Mouse (Mus musculus) heart, embryonic 10.5 days (tissue): ENCODE measurements around the gene Akap2. TPM values are rescaled to one million over a fixed set of nuclear protein-coding genes. Genes with fewer than 3 reads are reported as not detected.
A peak's percentile ranks its signal among the peaks of the same experiment; 100 is the strongest.

Experiments used
- DNase-seq: peaks from one replicate; pipeline ENCODE4 v3.0.0-alpha.2; 2017; ENCODE audit warnings: low spot score
- H3K27ac ChIP-seq: fragments of 300-500 bp; sonication (generic); 2 replicates; pipeline ENCODE4 v1.5.1; 2016; ENCODE audit warnings: mild to moderate bottlenecking
- H3K27me3 ChIP-seq: fragments of 300-500 bp; sonication (generic); 2 replicates; pipeline ENCODE4 v1.6.1; 2016; ENCODE audit warnings: mild to moderate bottlenecking; ENCODE audit not compliant: poor library complexity, insufficient read depth, severe bottlenecking
- H3K36me3 ChIP-seq: fragments of 300-500 bp; sonication (generic); 2 replicates; pipeline ENCODE4 v1.6.1; 2016; ENCODE audit warnings: mild to moderate bottlenecking, moderate library complexity
- H3K4me1 ChIP-seq: fragments of 300-500 bp; sonication (generic); 2 replicates; pipeline ENCODE4 v1.6.1; 2016; ENCODE audit warnings: mild to moderate bottlenecking
- H3K4me3 ChIP-seq: fragments of 300-500 bp; sonication (generic); 2 replicates; pipeline ENCODE4 v1.5.1; 2016; ENCODE audit warnings: mild to moderate bottlenecking, moderate library complexity
- H3K9me3 ChIP-seq: fragments of 300-500 bp; sonication (generic); 2 replicates; pipeline ENCODE4 v1.6.1; 2016; ENCODE audit warnings: mild to moderate bottlenecking, moderate library complexity
- WGBS: fragments of 180-500 bp; shearing (Covaris S2); methylation state at CpG from one replicate; pipeline ENCODE4 v1.1.7; 2016; 5-methylcytosine and 5-hydroxymethylcytosine counted together
- polyA plus RNA-seq: library from polyadenylated mRNA; unstranded; fragments of >200 nt; fragmentation: Nextera tagmentation; extraction: Ambion mirVana; gene quantifications from 2 replicates; pipeline ENCODE4 v1.2.1, GENCODE M21; 2016

The Akap2 gene
- polyA plus RNA-seq, 1 experiment from 2014 or later = 30.1 TPM

DNA sequence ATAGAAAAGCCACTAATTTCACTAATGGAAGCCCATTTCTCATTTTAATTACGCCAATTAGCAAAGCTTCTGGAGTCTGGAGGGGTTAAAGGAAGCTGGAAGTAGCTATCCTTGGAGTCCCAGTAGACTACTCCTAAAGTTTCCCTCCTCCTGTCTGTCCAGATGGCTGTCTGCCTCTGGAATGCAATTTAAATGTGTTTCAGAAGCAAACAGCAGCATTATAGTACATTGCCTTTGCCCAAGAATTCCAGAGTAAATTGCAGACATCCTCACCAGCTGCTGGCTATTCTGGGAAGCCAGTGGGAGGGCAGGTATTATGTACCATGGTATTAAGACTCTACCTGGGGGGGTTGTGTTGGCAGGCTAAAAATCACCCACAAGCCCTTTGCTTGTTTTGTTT is 134.3 kb downstream of the Akap2 start:
- peaks cover 46% of the 10 kb centered on the region for H3K36me3 ChIP-seq

DNA sequence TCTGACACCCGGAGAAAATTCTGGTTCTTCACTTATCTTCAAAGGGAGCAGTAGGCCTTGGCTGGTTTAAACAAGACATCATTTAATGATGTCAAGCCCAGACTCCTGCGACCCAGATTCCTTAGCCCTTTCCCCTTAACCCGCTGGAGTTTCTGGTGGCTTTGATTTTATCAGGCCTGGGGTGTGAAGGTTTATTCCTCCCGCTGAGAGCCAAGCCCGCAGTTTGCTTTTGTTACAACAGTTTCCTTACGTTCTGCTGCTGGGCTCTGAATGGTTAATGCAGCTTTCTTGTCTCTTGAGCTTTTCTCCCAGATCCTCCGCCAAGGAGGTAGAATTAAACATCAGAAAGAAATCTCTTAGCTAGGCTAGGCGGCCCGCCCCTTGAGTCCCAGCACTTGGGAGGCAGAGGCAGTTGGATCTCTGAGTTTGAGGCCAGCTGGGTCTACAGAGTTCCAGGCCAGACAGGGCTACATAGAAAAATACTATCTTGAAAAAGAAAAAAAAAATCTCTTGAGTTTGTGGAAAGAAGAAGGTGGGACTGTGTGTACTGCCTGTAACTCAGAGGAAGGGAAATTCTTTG is 135.1 kb downstream of the Akap2 start:
- Histone ChIP-seq H3K9me3 (no peaks in the 10 kb centered on the region), H3K27me3 (no peaks in the 10 kb centered on the region), H3K4me1 (peaks cover 44% of the 10 kb centered on the region), H3K4me3 (no peak overlapping the region), H3K36me3 (peaks cover 54% of the 10 kb centered on the region), H3K27ac (no peak overlapping the region)
- 29% methylated on average over 9 of the region's 9 CpGs for WGBS
- no peak for DNase-seq

More for the DNA sequence above, 134.3 kb downstream of the Akap2 start:
- 83% methylated on average over 1 of the region's 1 CpGs for WGBS
- H3K9me3 ChIP-seq = no peaks in the 10 kb centered on the region
- no peaks in the 10 kb centered on the region for H3K27me3 ChIP-seq
- no peak overlapping the region for H3K4me3 ChIP-seq
- no peak overlapping the region for H3K27ac ChIP-seq
- no peak for DNase-seq
- H3K4me1 ChIP-seq = peaks cover 52% of the 10 kb centered on the region

DNA sequence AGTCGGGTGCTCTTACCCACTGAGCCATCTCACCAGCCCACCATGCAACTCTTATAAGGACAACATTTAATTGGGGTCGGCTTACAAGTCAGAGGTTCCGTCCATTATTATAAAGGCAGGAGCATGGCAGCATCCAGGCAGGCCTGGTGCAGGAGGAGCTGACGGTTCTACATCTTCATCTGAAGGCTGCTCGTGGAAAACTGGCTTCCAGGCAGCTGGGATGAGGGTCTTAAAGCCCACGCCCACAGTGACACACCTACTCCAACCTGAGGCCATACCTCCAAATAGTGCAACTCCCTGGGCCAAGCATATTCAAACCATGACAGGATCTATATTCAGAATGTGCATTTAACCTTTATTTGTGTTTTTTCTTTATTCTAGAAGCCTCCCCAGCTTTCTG is 136.7 kb downstream of the Akap2 start:
- Histone ChIP-seq H3K4me1 (peaks cover 30% of the 10 kb centered on the region), H3K36me3 (peaks cover 65% of the 10 kb centered on the region), H3K4me3 (no peak overlapping the region), H3K9me3 (no peaks in the 10 kb centered on the region), H3K27me3 (no peaks in the 10 kb centered on the region), H3K27ac (no peak overlapping the region)
- 94% methylated on average over 6 of the region's 6 CpGs for WGBS
- DNase-seq = peak; percentile 53

DNA sequence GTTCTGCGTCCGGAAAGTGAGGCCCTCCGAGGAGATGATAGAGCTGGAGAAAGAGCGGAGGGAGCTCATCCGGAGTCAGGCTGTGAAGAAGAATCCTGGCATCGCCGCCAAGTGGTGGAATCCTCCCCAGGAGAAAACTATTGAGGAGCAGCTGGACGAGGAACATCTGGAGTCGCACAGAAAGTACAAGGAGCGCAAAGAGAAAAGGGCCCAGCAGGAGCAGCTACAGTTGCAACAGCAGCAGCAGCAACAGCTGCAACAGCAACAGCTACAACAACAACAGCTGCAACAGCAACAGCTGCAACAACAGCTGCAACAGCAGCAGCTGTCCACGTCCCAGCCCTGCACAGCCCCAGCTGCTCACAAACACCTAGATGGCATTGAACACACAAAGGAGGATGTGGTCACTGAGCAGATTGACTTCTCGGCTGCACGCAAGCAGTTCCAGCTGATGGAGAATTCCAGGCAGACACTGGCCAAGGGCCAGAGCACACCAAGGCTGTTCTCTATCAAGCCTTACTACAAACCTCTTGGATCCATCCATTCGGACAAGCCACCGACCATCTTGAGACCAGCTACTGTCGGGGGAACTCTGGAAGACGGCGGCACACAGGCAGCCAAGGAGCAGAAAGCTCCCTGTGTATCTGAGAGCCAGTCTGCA is 138.0 kb downstream of the Akap2 start:
- no peak overlapping the region for H3K27ac ChIP-seq
- DNase-seq = peak; percentile 72
- no peaks in the 10 kb centered on the region for H3K27me3 ChIP-seq
- WGBS = 91% methylated on average over 18 of the region's 18 CpGs
- H3K4me1 ChIP-seq = peaks cover 33% of the 10 kb centered on the region
- H3K9me3 ChIP-seq = no peaks in the 10 kb centered on the region
- H3K36me3 ChIP-seq = peaks cover 65% of the 10 kb centered on the region
- no peak overlapping the region for H3K4me3 ChIP-seq

DNA sequence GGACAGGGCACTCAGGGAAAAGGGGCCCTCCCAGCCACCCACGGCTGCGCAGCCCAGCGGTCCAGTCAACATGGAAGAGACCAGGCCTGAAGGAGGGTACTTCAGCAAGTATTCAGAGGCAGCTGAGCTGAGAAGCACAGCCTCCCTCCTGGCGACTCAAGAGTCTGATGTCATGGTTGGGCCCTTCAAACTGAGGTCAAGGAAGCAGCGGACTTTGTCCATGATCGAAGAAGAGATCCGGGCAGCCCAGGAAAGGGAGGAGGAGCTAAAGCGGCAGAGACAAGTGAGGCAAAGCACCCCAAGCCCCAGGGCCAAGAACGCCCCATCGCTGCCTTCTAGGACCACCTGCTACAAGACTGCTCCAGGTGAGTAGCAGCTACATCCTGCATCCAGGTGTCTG is 139.2 kb downstream of the Akap2 start:
- no peak overlapping the region for H3K27ac ChIP-seq
- H3K4me3 ChIP-seq = no peak overlapping the region
- no peaks in the 10 kb centered on the region for H3K9me3 ChIP-seq
- H3K4me1 ChIP-seq = peaks cover 34% of the 10 kb centered on the region
- 91% methylated on average over 10 of the region's 10 CpGs for WGBS
- no peaks in the 10 kb centered on the region for H3K27me3 ChIP-seq
- peak; percentile 67 for DNase-seq
- H3K36me3 ChIP-seq = peaks cover 69% of the 10 kb centered on the region

DNA sequence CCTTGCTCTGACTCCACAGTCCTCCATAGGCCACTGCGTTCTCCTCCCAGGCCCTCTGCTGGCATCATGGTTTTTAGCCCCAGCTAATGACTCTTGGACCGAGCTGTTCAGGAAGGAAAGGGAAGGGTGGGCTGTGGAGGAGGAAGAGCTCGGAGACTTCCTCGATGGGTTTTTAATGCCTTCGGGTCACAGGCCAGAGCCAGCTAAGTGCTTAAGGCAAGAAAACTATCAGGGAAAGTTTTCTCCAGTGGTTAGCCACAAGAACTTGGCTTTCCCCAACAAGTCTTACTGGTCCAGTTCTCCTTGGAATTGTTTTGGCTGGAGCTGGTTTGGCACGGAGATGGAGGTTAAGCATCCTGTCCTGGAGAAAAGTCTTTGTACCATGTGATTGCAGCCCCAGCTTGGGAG is 142.8 kb downstream of the Akap2 start:
- WGBS = 80% methylated on average over 6 of the region's 6 CpGs
- H3K27me3 ChIP-seq = no peaks in the 10 kb centered on the region
- H3K4me3 ChIP-seq = no peak overlapping the region
- peak; percentile 46 for DNase-seq
- no peak overlapping the region for H3K27ac ChIP-seq
- H3K4me1 ChIP-seq = peaks cover 19% of the 10 kb centered on the region
- peaks cover 54% of the 10 kb centered on the region for H3K36me3 ChIP-seq
- H3K9me3 ChIP-seq = no peaks in the 10 kb centered on the region

DNA sequence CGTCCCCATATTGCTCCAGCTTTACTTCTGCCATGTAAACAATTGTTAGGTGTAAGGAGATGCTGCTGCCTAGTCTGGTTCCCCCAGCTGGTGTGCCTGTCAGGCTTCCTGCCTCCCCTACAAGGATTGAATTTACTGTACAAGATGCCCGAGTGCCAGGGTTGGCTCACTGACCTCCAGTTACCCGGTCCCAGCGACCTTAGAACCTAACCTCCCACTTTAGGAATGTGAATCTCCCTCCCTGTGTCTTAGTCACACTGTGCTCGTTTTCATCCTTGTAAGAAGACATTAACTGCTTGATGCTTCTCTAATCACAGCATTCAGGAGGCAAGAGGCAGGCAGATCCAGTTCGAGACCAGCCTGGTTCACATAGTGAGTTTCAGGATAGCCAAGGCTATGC is 143.7 kb downstream of the Akap2 start:
- DNase-seq = peak; percentile 48
- H3K27me3 ChIP-seq = no peaks in the 10 kb centered on the region
- H3K27ac ChIP-seq = no peak overlapping the region
- H3K36me3 ChIP-seq = peaks cover 44% of the 10 kb centered on the region
- WGBS = 71% methylated on average over 6 of the region's 6 CpGs
- no peak overlapping the region for H3K4me3 ChIP-seq
- H3K9me3 ChIP-seq = no peaks in the 10 kb centered on the region
- H3K4me1 ChIP-seq = peaks cover 26% of the 10 kb centered on the region

DNA sequence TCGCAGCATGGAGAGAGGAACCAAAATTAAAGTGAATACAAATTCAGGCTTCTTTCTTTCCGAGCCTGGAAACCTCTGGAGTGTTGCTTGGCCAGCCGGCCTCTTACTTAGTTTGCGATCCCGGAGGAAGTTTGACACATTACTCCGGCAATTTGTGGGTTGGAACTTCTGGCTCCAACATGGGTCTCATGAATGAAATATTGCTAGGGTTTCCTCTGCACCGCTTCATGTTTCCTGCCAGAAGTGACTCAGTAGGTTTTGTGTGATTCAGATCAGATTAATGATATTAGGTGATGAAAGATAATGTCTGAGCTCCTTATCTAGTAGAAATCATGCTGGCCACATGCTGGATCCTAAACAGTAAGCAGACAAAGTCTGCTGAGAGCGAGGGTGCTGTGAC is 144.4 kb downstream of the Akap2 start:
- Histone ChIP-seq H3K4me1 (peaks cover 33% of the 10 kb centered on the region), H3K4me3 (no peak overlapping the region), H3K27me3 (no peaks in the 10 kb centered on the region), H3K36me3 (peaks cover 39% of the 10 kb centered on the region), H3K27ac (no peak overlapping the region), H3K9me3 (no peaks in the 10 kb centered on the region)
- DNase-seq = peak; percentile 56
- WGBS = 87% methylated on average over 8 of the region's 8 CpGs

DNA sequence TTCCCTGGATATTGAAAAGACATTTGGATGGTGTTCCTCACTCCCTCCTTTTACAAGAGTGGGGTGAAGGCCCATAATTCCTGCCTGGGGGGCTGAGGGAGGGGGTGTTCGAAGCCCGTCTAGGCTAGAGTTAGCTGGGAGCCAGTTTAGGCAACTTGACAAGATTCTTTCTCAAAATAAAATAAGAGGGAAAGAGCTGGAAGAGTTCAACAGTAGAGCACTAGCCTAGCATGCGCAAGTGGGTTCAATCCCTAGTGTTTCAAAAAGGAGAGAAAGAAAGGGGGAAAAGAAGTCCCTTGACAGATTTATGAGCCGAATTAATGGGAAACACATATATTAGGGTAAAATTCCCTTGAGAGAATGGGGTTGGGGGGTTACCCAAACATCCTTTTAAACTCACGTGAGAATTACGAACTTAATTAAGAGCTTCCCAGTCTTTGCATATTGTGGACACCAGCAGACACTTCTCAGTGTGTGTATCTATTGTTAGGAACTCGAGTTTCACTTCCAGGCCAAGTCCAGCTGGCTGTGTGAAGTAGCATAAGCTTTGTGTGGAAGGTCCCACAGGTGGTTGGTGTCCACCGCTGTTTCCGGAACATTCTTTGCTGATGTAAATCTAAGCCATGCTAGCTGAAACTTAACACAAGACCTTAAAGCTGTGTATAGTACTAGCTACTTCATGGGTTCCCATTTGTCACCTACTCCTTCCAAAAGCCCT is 145.0 kb downstream of the Akap2 start:
- Histone ChIP-seq H3K9me3 (no peaks in the 10 kb centered on the region), H3K27me3 (no peaks in the 10 kb centered on the region), H3K36me3 (peaks cover 34% of the 10 kb centered on the region), H3K4me1 (peaks cover 37% of the 10 kb centered on the region), H3K4me3 (no peak overlapping the region), H3K27ac (no peak overlapping the region)
- peak; percentile 35 for DNase-seq
- WGBS = 84% methylated on average over 9 of the region's 9 CpGs

DNA sequence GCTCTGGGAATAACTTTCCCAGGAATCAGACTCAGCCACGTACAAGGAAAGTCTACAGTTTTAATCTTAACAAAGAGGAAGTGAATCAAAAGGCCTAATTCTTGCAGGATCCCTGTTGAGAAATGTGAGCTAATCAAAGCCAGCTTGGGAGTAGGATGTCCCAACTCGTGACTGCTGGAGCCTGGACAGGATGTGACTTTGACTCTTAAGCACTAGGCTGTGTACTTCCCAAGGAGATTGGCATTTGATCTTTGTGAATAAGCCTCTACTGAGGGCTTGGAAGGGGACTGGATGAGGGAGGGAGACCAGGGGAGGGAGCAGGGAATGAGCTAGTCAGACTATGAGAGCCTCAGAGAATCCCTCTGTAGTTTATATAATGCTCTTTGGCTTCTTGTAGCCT is 148.6 kb downstream of the Akap2 start:
- Histone ChIP-seq H3K27ac (no peak overlapping the region), H3K4me3 (no peak overlapping the region), H3K36me3 (peaks cover 13% of the 10 kb centered on the region; the same call in 1 of the 2 replicates), H3K9me3 (no peaks in the 10 kb centered on the region), H3K4me1 (peaks cover 23% of the 10 kb centered on the region; the same call in 1 of the 2 replicates), H3K27me3 (no peaks in the 10 kb centered on the region)
- DNase-seq = peak; percentile 71
- 28% methylated on average over 2 of the region's 2 CpGs for WGBS

DNA sequence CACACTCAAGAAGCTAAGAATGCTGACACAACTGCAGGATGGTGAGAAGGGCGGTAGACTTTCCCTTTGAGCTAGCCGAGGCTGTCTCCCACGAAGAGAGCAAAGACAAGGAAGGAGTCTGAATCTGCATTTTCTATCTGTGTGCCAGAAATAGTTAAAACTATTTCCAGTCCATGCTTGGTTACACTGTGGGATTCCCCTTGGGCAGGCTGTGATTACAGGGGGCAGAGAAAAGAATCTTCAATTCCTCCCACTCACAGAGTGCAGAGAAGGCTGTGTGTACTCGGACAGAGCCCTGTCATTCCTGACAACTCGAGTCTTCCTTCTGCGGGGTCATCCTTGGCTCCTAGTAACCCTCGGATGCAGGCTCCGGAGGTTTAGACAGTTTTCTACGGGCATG is 149.5 kb downstream of the Akap2 start:
- no peaks in the 10 kb centered on the region for H3K9me3 ChIP-seq
- peak; percentile 65 for DNase-seq
- H3K27me3 ChIP-seq = no peaks in the 10 kb centered on the region
- 68% methylated on average over 9 of the region's 9 CpGs for WGBS
- peak overlapping the region; percentile 4; the same call in 1 of the 2 replicates for H3K27ac ChIP-seq
- peaks cover 20% of the 10 kb centered on the region; the same call in 1 of the 2 replicates for H3K4me1 ChIP-seq
- no peak overlapping the region for H3K4me3 ChIP-seq
- H3K36me3 ChIP-seq = peaks cover 11% of the 10 kb centered on the region; the same call in 1 of the 2 replicates

DNA sequence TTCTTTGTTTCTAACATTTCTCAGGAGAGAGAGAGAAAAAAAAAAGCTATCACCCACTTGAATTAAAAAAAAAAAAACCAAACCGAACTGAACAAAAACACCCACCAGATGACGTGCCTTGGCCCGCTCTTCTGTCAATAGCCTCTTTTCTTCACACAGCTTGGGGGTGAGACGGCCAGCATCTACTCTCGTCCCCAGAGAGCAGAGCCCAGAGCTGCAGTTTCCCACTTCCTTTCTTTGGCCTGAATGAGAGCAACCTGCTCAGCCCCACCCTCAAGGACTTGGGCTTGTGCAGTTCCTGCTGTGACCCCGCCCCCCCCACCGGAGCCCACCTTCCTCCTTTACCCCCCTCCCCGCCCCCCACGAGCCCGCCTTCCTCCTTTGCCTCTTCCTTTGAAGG is 150.0 kb downstream of the Akap2 start:
- no peaks in the 10 kb centered on the region for H3K27me3 ChIP-seq
- H3K36me3 ChIP-seq = peaks cover 11% of the 10 kb centered on the region; the same call in 1 of the 2 replicates
- no peaks in the 10 kb centered on the region for H3K9me3 ChIP-seq
- peak; percentile 67 for DNase-seq
- H3K4me3 ChIP-seq = no peak overlapping the region
- H3K27ac ChIP-seq = no peak overlapping the region
- WGBS = 65% methylated on average over 10 of the region's 10 CpGs
- peaks cover 20% of the 10 kb centered on the region; the same call in 1 of the 2 replicates for H3K4me1 ChIP-seq

DNA sequence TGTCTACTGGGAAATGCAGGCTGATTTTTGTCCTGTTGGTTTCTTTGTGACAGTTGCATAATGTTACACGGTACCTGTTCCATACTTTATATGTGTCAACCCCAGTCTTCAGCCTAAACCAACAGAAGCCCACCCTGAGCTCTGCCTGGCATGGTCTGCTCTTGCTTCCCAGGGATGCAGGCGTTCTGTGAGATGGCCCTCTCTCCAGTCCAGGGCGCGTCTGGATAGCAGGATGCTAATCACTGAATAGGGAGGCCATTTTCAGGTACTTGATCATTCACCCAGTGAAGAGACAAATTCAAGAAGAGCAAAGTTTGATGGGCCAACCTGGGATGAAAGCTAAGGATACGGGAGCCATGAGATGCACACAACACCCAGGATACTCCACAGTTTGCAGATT is 161.7 kb downstream of the Akap2 start:
- H3K27ac ChIP-seq = no peak overlapping the region
- peaks cover 19% of the 10 kb centered on the region for H3K4me1 ChIP-seq
- no peak overlapping the region for H3K4me3 ChIP-seq
- peaks cover 3% of the 10 kb centered on the region; the same call in 1 of the 2 replicates for H3K36me3 ChIP-seq
- 86% methylated on average over 5 of the region's 5 CpGs for WGBS
- H3K27me3 ChIP-seq = no peaks in the 10 kb centered on the region
- H3K9me3 ChIP-seq = no peaks in the 10 kb centered on the region
- DNase-seq = peak; percentile 56
